In the genomic region with DNA sequence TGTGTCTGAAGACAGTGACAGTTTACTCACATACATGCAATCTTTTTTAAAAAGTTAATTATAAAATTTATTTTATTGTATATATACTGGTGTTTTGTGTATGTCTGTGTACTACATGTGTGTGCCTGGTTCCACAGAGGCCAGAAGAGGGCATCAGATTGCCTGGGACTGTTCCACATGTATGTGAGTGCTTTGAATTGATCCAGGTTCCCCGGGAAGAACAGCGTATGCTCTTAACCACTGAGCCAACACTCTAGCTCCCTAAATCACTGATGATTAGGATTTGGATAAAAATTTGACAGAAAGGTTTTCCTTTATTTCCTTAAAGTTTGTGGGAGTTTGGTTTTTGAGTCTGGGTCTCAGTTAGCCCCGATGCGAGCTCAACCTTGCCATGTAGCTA, we compare ENCODE assay signal across 8 mouse cellular contexts. TPM values are rescaled to one million over a fixed set of nuclear protein-coding genes. Genes with fewer than 3 reads are reported as not detected.
A peak's percentile ranks its signal among the peaks of the same experiment; 100 is the strongest.
DNase-seq lines count a peak whose midpoint lies in the region; ATAC-seq lines count a peak whose summit lies in the region.

No protein-coding gene starts in this region.

- WGBS in hindbrain, embryonic 10.5 days: 50% methylated on average over 4 of the region's 4 CpGs
- WGBS in midbrain, embryonic 10.5 days: 60% methylated on average over 4 of the region's 4 CpGs

- no peaks in the 10 kb centered on the region for H3K27me3 ChIP-seq in megakaryocyte, embryonic 14.5 days (replicated peaks)
- no peaks in the 10 kb centered on the region for H3K27me3 ChIP-seq in hindbrain, embryonic 10.5 days (ENCODE audit: insufficient read depth, poor library complexity, severe bottlenecking)
- no peaks in the 10 kb centered on the region for H3K27me3 ChIP-seq in midbrain, embryonic 10.5 days (ENCODE audit: low read depth, poor library complexity, severe bottlenecking)

- no peaks in the 10 kb centered on the region for H3K9me3 ChIP-seq in megakaryocyte, embryonic 14.5 days
- no peaks in the 10 kb centered on the region for H3K9me3 ChIP-seq in hindbrain, embryonic 10.5 days
- H3K9me3 ChIP-seq in midbrain, embryonic 10.5 days (replicated peaks): no peaks in the 10 kb centered on the region

- peaks cover 22% of the 10 kb centered on the region for H3K4me1 ChIP-seq in megakaryocyte, embryonic 14.5 days
- peaks cover 21% of the 10 kb centered on the region for H3K4me1 ChIP-seq in hindbrain, embryonic 10.5 days (replicated peaks)
- peaks cover 22% of the 10 kb centered on the region for H3K4me1 ChIP-seq in midbrain, embryonic 10.5 days

- peak overlapping the region; percentile 97 for H3K4me3 ChIP-seq in megakaryocyte, embryonic 14.5 days (replicated peaks)
- peak overlapping the region; percentile 93 for H3K4me3 ChIP-seq in hindbrain, embryonic 10.5 days
- peak overlapping the region; percentile 82 for H3K4me3 ChIP-seq in midbrain, embryonic 10.5 days

- H3K27ac ChIP-seq in hindbrain, embryonic 10.5 days: peak overlapping the region; percentile 99
- H3K27ac ChIP-seq in midbrain, embryonic 10.5 days (replicated peaks): peak overlapping the region; percentile 100

- no peak for ATAC-seq in megakaryocyte, adult 5-6 weeks (ENCODE audit: poor library complexity, severe bottlenecking)

- peak; percentile 24 for DNase-seq in c-Kit-negative CD71-positive TER-119-positive erythroid progenitor cells, embryonic 14.5 days (ENCODE audit: low read depth, low spot score)
- no peak for DNase-seq in hindbrain, embryonic 10.5 days (ENCODE audit: low spot score)
- no peak for DNase-seq in midbrain, embryonic 10.5 days (ENCODE audit: low spot score)
- DNase-seq in gastrocnemius, postnatal 14 days: no peak
- no peak for DNase-seq in gastrocnemius, postnatal 25 days
- no peak for DNase-seq in left cerebral cortex, postnatal 4 days

- H3K36me3 ChIP-seq in megakaryocyte, embryonic 14.5 days (replicated peaks; ENCODE audit: low read length): peaks cover 30% of the 10 kb centered on the region
- H3K36me3 ChIP-seq in hindbrain, embryonic 10.5 days: peaks cover 27% of the 10 kb centered on the region
- H3K36me3 ChIP-seq in midbrain, embryonic 10.5 days: peaks cover 28% of the 10 kb centered on the region

- intact Hi-C loops in gastrocnemius, postnatal 14 days (cut with DNase I; ENCODE audit: low total_unique reads): no loop called here
- intact Hi-C loops in left cerebral cortex, postnatal 4 days (cut with DNase I): no loop called here

RNA-seq across cellular contexts. Expression of a gene that starts 0.8 kb away (rescaled TPM):
- polyA plus RNA-seq in megakaryocyte, embryonic 14.5 days (2012; ENCODE audit: insufficient read depth, low replicate concordance): 6.6 and 12.0 TPM in 2 replicates
- 52.2 and 59.7 TPM in 2 replicates for total RNA-seq in megakaryocyte, adult 5-6 weeks (2015)
- 59.5 and 59.9 TPM in 2 replicates for total RNA-seq in megakaryocyte, adult 5-6 weeks (2017)
- 192 and 243 TPM in 2 replicates for polyA plus RNA-seq in hindbrain, embryonic 10.5 days (2016; fragmentation: Nextera tagmentation; extraction: Ambion mirVana)
- polyA plus RNA-seq in midbrain, embryonic 10.5 days (2016; fragmentation: Nextera tagmentation; extraction: Ambion mirVana): 229 and 265 TPM in 2 replicates
- 10 to 100 TPM; 14.7 to 18.9 TPM for total RNA-seq in gastrocnemius, postnatal 14 days (2021)
- 10 to 100 TPM; 21.4 to 23.8 TPM for total RNA-seq in gastrocnemius, postnatal 25 days (2021)
- 10 to 100 TPM; 66.6 to 73.4 TPM for total RNA-seq in left cerebral cortex, postnatal 4 days (2021)

RNA-seq across cellular contexts. Expression of a gene that starts 27.3 kb away (rescaled TPM):
- polyA plus RNA-seq in megakaryocyte, embryonic 14.5 days (2012; ENCODE audit: insufficient read depth, low replicate concordance): 187 and 368 TPM in 2 replicates
- 507 and 587 TPM in 2 replicates for total RNA-seq in megakaryocyte, adult 5-6 weeks (2015)
- 367 and 413 TPM in 2 replicates for total RNA-seq in megakaryocyte, adult 5-6 weeks (2017)
- polyA plus RNA-seq in hindbrain, embryonic 10.5 days (2016; fragmentation: Nextera tagmentation; extraction: Ambion mirVana): 1,372 and 1,467 TPM in 2 replicates
- polyA plus RNA-seq in midbrain, embryonic 10.5 days (2016; fragmentation: Nextera tagmentation; extraction: Ambion mirVana): 1,440 and 1,519 TPM in 2 replicates
- total RNA-seq in gastrocnemius, postnatal 14 days (2021): 100 to 1,000 TPM; 121 to 143 TPM
- 100 to 1,000 TPM; 119 to 122 TPM for total RNA-seq in gastrocnemius, postnatal 25 days (2021)
- 100 to 1,000 TPM; 439 to 466 TPM for total RNA-seq in left cerebral cortex, postnatal 4 days (2021)

RNA-seq across cellular contexts. Expression of a gene that starts 40.3 kb away (rescaled TPM):
- 13.8 and 37.9 TPM in 2 replicates for polyA plus RNA-seq in megakaryocyte, embryonic 14.5 days (2012; ENCODE audit: insufficient read depth, low replicate concordance)
- total RNA-seq in megakaryocyte, adult 5-6 weeks (2015): 29.0 and 30.2 TPM in 2 replicates
- total RNA-seq in megakaryocyte, adult 5-6 weeks (2017): 11.7 and 29.8 TPM in 2 replicates
- 104 and 112 TPM in 2 replicates for polyA plus RNA-seq in hindbrain, embryonic 10.5 days (2016; fragmentation: Nextera tagmentation; extraction: Ambion mirVana)
- polyA plus RNA-seq in midbrain, embryonic 10.5 days (2016; fragmentation: Nextera tagmentation; extraction: Ambion mirVana): 106 and 107 TPM in 2 replicates
- total RNA-seq in gastrocnemius, postnatal 14 days (2021): 10 to 100 TPM; 63.6 to 65.4 TPM
- total RNA-seq in gastrocnemius, postnatal 25 days (2021): 10 to 100 TPM; 62.2 to 67.5 TPM
- 10 to 100 TPM; 43.0 to 44.1 TPM for total RNA-seq in left cerebral cortex, postnatal 4 days (2021)

RNA-seq across cellular contexts. Expression of a gene that starts 40.4 kb away (rescaled TPM):
- 44.0 and 58.2 TPM in 2 replicates for polyA plus RNA-seq in megakaryocyte, embryonic 14.5 days (2012; ENCODE audit: insufficient read depth, low replicate concordance)
- total RNA-seq in megakaryocyte, adult 5-6 weeks (2015): 30.8 and 34.0 TPM in 2 replicates
- 24.0 and 34.2 TPM in 2 replicates for total RNA-seq in megakaryocyte, adult 5-6 weeks (2017)
- polyA plus RNA-seq in hindbrain, embryonic 10.5 days (2016; fragmentation: Nextera tagmentation; extraction: Ambion mirVana): 35.1 and 37.6 TPM in 2 replicates
- polyA plus RNA-seq in midbrain, embryonic 10.5 days (2016; fragmentation: Nextera tagmentation; extraction: Ambion mirVana): 34.1 and 35.4 TPM in 2 replicates
- 10 to 100 TPM; 10.9 to 13.2 TPM for total RNA-seq in gastrocnemius, postnatal 14 days (2021)
- 10 to 100 TPM; 10.8 to 12.5 TPM for total RNA-seq in gastrocnemius, postnatal 25 days (2021)
- 10 to 100 TPM; 83.9 to 85.2 TPM for total RNA-seq in left cerebral cortex, postnatal 4 days (2021)

RNA-seq across cellular contexts. Expression of a gene that starts 49.2 kb away (rescaled TPM):
- polyA plus RNA-seq in megakaryocyte, embryonic 14.5 days (2012; ENCODE audit: insufficient read depth, low replicate concordance): 334 and 807 TPM in 2 replicates
- total RNA-seq in megakaryocyte, adult 5-6 weeks (2015): 211 and 220 TPM in 2 replicates
- total RNA-seq in megakaryocyte, adult 5-6 weeks (2017): 181 and 183 TPM in 2 replicates
- 778 and 995 TPM in 2 replicates for polyA plus RNA-seq in hindbrain, embryonic 10.5 days (2016; fragmentation: Nextera tagmentation; extraction: Ambion mirVana)
- 780 and 877 TPM in 2 replicates for polyA plus RNA-seq in midbrain, embryonic 10.5 days (2016; fragmentation: Nextera tagmentation; extraction: Ambion mirVana)
- total RNA-seq in gastrocnemius, postnatal 14 days (2021): 10 to 100 TPM; 84.9 to 97.5 TPM
- total RNA-seq in gastrocnemius, postnatal 25 days (2021): 10 to 100 TPM; 36.9 to 41.2 TPM
- 100 to 1,000 TPM; 803 to 865 TPM for total RNA-seq in left cerebral cortex, postnatal 4 days (2021)
